Mouse (Mus musculus) lung, postnatal 25 days (tissue): ENCODE data around the gene Krt90.
"Not testable (repeated sequence)": the region's sequence is repeated elsewhere in the genome, so short reads cannot be mapped to it uniquely, and the experiment has no call there.

Experiments used
- DNase-seq: peaks from one replicate; pipeline ENCODE4 v3.0.0; 2022; ENCODE audit warnings: low spot score

The Krt90 gene

DNA sequence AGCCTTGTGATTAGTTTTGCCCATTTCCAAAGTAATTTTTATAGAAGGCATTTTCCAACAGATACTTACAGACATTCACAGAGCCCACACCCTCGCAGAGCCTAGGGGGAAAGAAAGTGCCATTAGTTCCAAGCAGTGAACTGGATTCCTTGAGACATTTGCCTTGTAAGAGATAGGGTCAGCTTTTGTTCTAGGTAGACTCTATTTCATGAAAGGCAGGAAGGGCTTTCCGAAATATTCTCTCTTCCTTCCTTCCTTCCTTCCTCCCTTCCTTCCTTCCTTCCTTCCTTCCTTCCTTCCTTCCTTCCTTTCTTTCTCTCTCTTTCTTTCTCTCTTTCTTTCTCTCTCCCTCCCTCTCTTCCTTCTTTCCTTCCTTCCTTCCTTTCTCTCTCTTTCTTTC is 45.6 kb downstream of the Krt90 start, which contains the start of gene Gm49425:
Gene Gm49425 (minus strand): TSS at position 101 of the 400 bp plus-strand sequence.
- not testable (repeated sequence) for DNase-seq

DNA sequence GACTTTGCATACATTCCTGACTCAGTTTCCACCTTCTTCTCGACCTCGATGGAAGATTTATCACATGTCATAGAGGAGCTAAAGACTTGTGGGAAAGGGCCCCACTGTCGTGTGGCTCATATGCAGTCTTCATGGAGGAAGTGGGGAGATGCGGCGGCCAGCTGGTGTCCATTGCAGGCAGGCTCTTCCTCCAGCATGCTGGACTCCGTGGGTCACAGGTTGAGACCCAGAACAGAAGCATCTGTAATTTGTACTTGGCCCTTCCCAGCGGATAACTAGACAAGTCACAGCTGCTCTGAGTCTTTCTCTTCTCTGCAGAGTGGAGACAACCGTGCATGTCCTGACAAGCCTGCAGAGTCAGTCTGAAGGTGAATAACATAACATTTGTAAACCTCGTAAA is 54.5 kb downstream of the Krt90 start:
- DNase-seq = peak; percentile 8

DNA sequence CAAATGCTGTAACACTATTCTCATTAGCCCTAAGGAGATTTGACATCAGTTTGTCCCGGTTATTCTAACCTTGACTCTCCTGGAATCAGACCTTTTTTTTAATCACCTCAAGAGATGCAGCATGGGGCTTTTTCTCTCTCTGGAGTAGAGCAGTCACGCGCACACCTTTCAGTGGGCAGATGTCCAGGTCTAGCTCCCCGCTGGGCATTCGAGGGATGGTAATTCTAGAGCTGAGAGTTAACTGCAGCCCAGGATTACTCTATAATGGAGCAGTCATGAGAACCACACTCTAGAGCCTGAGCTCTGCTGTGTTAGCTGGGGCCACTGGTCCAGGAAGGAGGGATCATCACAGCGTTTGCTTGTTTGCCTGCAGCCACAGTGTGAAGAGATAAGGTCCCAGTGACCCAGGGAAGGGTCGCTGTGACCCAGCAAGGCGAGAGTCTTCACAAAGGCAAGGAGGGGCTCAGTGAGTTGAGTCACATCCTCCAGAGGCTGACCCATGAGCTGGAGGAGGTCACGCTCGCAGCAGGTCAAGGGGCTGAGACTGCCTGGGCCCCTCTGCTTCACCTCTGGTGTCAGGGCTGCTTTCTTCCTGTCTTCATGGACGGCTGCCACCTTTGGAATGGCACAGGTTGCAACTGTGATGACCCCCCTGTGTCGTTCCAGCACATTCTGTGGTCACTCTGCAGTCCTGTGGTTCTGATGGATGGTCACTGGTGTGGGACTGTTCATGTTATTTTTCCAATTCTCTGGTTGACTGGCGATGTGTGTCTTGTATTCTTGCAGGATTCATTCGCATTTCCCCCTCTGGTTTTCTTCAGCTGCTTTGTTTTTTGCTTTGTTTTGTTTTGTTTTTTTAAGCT is 55.6 kb downstream of the Krt90 start:
- no peak for DNase-seq
